Mouse (Mus musculus) C2C12 (cell line): ENCODE measurements around the gene Msi2. TPM values are rescaled to one million over a fixed set of nuclear protein-coding genes. Genes with fewer than 3 reads are reported as not detected.

ENCODE experiments used
- H3K27me3 ChIP-seq: one replicate; pipeline ENCODE4 v1.6.1; 2011; ENCODE audit not compliant: control insufficient read depth, insufficient read depth, insufficient read length
- H3K36me3 ChIP-seq: one replicate; pipeline ENCODE4 v1.6.1; 2011; ENCODE audit not compliant: control insufficient read depth, insufficient read depth
- H3K4me3 ChIP-seq: one replicate; pipeline ENCODE4 v1.5.1; 2011; ENCODE audit warnings: mild to moderate bottlenecking, control low read depth; ENCODE audit not compliant: poor library complexity, insufficient read depth, severe bottlenecking
- H3K79me2 ChIP-seq: one replicate; pipeline ENCODE4 v1.6.1; 2011; ENCODE audit not compliant: control insufficient read depth, insufficient read depth
- H3K79me3 ChIP-seq: one replicate; pipeline ENCODE4 v1.6.1; 2011; ENCODE audit warnings: low read depth, control low read depth
- H3ac ChIP-seq: one replicate; pipeline ENCODE3; 2011; ENCODE audit warnings: low read depth; ENCODE audit not compliant: control insufficient read depth, insufficient read length
- CEBPB ChIP-seq: IDR thresholded peaks from one replicate; pipeline ENCODE4 v1.6.1; 2011; ENCODE audit warnings: low read depth, mild to moderate bottlenecking, control low read depth, moderate library complexity
- CTCF ChIP-seq: IDR thresholded peaks from one replicate; pipeline ENCODE4 v1.5.1; 2011; ENCODE audit not compliant: control insufficient read depth, insufficient read depth, insufficient read length
- FOSL1 ChIP-seq: IDR thresholded peaks from one replicate; pipeline ENCODE4 v1.8.0; 2011; ENCODE audit warnings: mild to moderate bottlenecking, low read length; ENCODE audit not compliant: poor library complexity, insufficient read depth, severe bottlenecking
- MAX ChIP-seq: IDR thresholded peaks from one replicate; pipeline ENCODE4 v1.6.1; 2011; ENCODE audit warnings: mild to moderate bottlenecking, control low read depth
- MYOD1 ChIP-seq: IDR thresholded peaks from one replicate; pipeline ENCODE4 v1.6.1; 2011; ENCODE audit warnings: low read depth; ENCODE audit not compliant: control insufficient read depth, insufficient read length
- MYOG ChIP-seq: IDR thresholded peaks from one replicate; pipeline ENCODE4 v1.6.1; 2011; ENCODE audit not compliant: control insufficient read depth, insufficient read length; ENCODE audit errors: extremely low read depth
- USF1 ChIP-seq: IDR thresholded peaks from one replicate; pipeline ENCODE4 v1.6.1; 2011; ENCODE audit warnings: low read depth, mild to moderate bottlenecking, control low read depth, moderate library complexity
- polyA plus RNA-seq: library from polyadenylated mRNA; unstranded; fragments of >200 nt; fragmentation: generic; extraction: Trizol; gene quantifications from one replicate; pipeline ENCODE4 v1.2.1, GENCODE M21; 2012; ENCODE audit warnings: missing spikeins

Gene Msi2
- polyA plus RNA-seq, 1 experiment = 8.4 TPM

DNA sequence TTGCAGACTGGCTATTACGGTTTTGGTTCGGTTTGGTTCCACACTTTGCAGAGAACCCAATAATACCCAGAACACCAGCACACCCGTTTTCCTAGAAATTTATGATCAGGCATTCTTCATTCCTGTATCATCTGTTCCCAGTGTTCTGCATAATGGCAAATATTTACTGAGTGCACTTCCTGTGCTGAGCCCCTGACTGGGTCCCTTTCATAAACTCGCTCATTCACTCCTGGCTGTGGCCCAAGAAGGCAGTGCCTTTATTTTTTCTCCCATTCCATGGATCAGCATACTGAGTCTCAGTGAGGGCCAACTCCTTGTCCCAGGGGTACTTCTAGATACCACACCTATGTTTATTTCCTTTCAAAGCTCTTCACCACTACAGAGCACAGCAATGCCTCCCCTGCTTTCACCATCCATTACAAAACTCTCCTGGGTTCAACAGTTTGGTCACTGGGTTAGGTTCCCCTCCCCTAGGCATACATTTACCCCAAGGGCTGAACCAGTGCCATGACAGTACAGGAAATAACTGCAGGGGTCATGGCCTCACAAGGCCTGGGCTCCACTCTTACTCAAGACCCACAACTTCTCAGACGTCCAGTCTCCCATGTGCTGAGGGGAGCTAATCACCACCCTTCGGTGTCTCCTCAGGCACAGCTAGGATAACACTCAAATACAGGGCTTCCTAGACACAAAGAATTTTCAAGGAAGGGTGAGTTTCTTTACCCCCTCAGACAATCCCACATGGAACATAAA is 160.3 kb downstream of the Msi2 start:
- H3ac ChIP-seq = no peak overlapping the region
- H3K4me3 ChIP-seq = no peak overlapping the region
- H3K79me3 ChIP-seq = peaks cover 8% of the 10 kb centered on the region
- H3K36me3 ChIP-seq = no peaks in the 10 kb centered on the region
- no peaks in the 10 kb centered on the region for H3K27me3 ChIP-seq
- TF ChIP-seq FOSL1 (no peak), MAX (no peak)
- peaks cover 18% of the 10 kb centered on the region for H3K79me2 ChIP-seq

DNA sequence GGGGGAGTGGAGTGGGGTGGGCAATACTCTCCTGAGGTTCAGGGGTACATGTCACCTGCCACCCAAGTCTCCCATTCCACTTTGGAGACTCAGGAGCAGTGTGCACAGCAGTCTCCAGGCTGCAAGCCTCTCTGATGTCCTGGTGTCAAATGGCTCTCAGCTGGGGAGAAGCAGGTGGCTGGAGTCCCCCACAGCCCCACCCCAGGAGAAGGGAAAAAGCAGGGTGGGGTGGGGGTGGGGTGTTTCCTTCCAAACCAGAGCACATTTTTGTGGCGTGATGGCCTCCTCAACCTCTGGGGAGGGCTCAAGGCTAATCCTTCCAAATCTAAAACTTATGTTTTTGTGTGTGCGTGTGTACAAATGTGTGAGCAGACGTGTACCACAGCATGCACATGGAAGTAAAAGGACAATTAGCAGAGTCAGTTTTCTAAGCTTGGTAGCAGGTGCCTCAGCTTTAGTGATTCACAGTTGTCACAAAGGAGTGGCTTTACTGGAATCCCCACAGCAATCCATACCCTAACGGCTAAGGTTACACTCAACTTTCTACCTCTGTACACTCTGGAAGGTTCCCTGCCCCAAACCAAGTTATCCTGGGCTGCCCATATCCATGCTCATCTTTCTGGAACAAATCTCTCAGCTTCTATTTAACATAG is 161.1 kb downstream of the Msi2 start:
- Histone ChIP-seq H3K36me3 (no peaks in the 10 kb centered on the region), H3K4me3 (no peak overlapping the region), H3K79me2 (peaks cover 21% of the 10 kb centered on the region), H3K27me3 (no peaks in the 10 kb centered on the region), H3ac (no peak overlapping the region), H3K79me3 (peaks cover 8% of the 10 kb centered on the region)
- peak; percentile 53 for TF ChIP-seq MYOD1
- no peak for TF ChIP-seq CEBPB
- TF ChIP-seq USF1 = no peak

- H3K36me3 ChIP-seq = no peaks in the 10 kb centered on the region
- no peak for TF ChIP-seq CTCF
- TF ChIP-seq CEBPB = no peak
- no peak for TF ChIP-seq FOSL1
- no peak for TF ChIP-seq MYOD1
- no peak for TF ChIP-seq MYOG
- H3K4me3 ChIP-seq = no peak overlapping the region
- H3K27me3 ChIP-seq = no peaks in the 10 kb centered on the region
- H3ac ChIP-seq = no peak overlapping the region
- peaks cover 8% of the 10 kb centered on the region for H3K79me3 ChIP-seq
- peaks cover 31% of the 10 kb centered on the region for H3K79me2 ChIP-seq
These were observed 162.3 kb downstream of the Msi2 start for GRCm38 (mm10) chr11:88555902-88556549.

- H3ac ChIP-seq = no peak overlapping the region
- H3K36me3 ChIP-seq = no peaks in the 10 kb centered on the region
- no peaks in the 10 kb centered on the region for H3K27me3 ChIP-seq
- no peak for TF ChIP-seq MYOD1
- no peak for TF ChIP-seq CEBPB
- no peak for TF ChIP-seq MYOG
- no peak for TF ChIP-seq CTCF
- TF ChIP-seq FOSL1 = no peak
- TF ChIP-seq MAX = no peak
- no peak for TF ChIP-seq USF1
- H3K4me3 ChIP-seq = no peak overlapping the region
- peaks cover 31% of the 10 kb centered on the region for H3K79me2 ChIP-seq
- peaks cover 8% of the 10 kb centered on the region for H3K79me3 ChIP-seq
These were observed 163.0 kb downstream of the Msi2 start for GRCm38 (mm10) chr11:88555232-88555818.

DNA sequence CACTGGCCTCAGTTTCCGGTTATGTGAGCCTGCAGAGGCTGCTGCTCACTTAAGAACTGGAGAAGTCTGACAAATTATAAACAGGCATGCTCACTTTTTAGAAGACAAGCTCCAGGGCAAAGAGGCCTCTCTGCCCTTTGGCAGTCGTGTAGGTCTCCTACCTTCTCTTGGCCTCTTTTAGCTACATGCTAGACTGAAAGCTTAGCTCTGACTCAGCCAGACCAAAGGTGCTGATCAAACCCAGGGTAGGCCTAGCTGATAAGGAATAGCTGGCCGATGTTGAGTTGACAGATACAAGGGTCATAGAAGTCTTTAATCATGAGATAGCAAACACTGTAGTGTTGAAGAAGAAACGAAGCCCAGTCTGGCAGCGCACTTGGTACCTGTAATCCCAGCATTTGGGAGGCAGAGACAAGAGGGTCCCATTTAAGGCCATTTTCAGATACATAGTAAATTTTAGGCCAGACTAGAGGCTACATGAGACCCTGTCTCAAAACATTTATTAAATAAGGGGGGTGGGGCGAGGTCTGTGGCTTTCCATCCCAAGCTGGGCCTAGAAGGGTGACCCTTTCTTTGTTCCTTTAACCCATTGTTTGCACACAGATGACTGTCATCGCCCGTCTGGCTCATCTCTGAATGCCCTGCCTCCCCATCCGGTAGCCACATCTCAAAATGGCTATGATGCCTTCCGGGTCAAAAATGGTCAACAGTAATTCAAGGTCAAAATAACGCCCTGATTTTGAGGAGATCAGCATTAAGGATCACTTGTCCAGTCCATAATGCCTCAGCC is 164.6 kb downstream of the Msi2 start:
- Histone ChIP-seq H3K27me3 (no peaks in the 10 kb centered on the region), H3K79me2 (peaks cover 28% of the 10 kb centered on the region), H3K36me3 (no peaks in the 10 kb centered on the region), H3ac (no peak overlapping the region), H3K4me3 (no peak overlapping the region), H3K79me3 (peaks cover 6% of the 10 kb centered on the region)
- TF ChIP-seq USF1 (no peak), MYOG (no peak), FOSL1 (no peak), CEBPB (no peak), CTCF (no peak), MAX (no peak), MYOD1 (no peak)
